ENCODE assay signal across 14 mouse cellular contexts in the genomic region with DNA sequence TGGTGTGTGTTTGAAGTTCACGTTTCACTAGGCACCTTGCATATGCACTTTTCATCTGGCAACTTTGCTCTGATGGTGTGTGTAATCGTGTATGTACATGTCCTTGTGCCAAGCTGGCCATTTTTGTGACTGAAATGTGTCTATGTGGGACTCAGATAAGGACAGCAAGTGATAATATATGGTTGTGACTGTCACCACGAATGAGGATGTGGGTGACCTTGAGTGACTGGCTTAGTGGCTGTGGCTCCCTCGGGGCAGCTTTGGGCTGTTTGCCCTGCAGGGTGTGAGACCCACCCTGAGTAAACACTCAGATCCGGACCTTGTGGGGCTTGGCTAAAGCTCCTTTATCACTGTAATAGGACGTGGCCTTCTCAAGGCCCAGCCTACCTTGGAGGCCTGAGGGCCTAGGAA. TPM values are rescaled to one million over a fixed set of nuclear protein-coding genes. Genes with fewer than 3 reads are reported as not detected.
DNase-seq lines count a peak whose midpoint lies in the region; ATAC-seq and TF ChIP-seq lines count a peak whose summit lies in the region.
"Had no signal": no experiment of that assay in that cellular context is flagged by ENCODE, and none has a peak within 500 bp of the region (broad histone marks: within the 10 kb centered on the region; RNA-seq: fewer than 3 reads in every experiment).

No protein-coding gene starts in this region.

- H3K36me3 ChIP-seq in CH12.LX (replicated peaks in 1 of 2; ENCODE audit: control insufficient read depth in 1 of 2, insufficient read depth in 1 of 2, low read length in 1 of 2): no peaks in the 10 kb centered on the region
- H3K36me3 ChIP-seq in lung, embryonic 14.5 days (ENCODE audit: insufficient read depth): no peaks in the 10 kb centered on the region
- no peaks in the 10 kb centered on the region for H3K36me3 ChIP-seq in midbrain, embryonic 10.5 days
- H3K36me3 ChIP-seq: embryonic facial prominence, embryonic 10.5 days; neural tube, embryonic 13.5 days had no signal

- WGBS in lung, embryonic 14.5 days: 34% methylated on average over 6 of the region's 6 CpGs
- WGBS in midbrain, embryonic 10.5 days: 72% methylated on average over 6 of the region's 6 CpGs

- 0 out of 2 replicates have a peak overlapping the region, but pooled peaks have one; percentile 1 for H3K27ac ChIP-seq in CH12.LX (ENCODE audit: insufficient read depth, low read depth)
- H3K27ac ChIP-seq in lung, embryonic 14.5 days (ENCODE audit: low read depth): no peak overlapping the region
- no peak overlapping the region for H3K27ac ChIP-seq in midbrain, embryonic 10.5 days (replicated peaks)
- H3K27ac ChIP-seq: embryonic facial prominence, embryonic 10.5 days; neural tube, embryonic 13.5 days had no signal

- no peak for DNase-seq in CH12.LX (ENCODE audit: extremely low read depth)
- DNase-seq in lung, embryonic 14.5 days: peak; percentile 31
- DNase-seq in adrenal gland, postnatal 25 days: no peak
- no peak for DNase-seq in kidney, adult 18-20 months
- no peak for DNase-seq in cerebellum, adult 9-11 months
- no peak for DNase-seq in midbrain, embryonic 10.5 days (ENCODE audit: low spot score)
- DNase-seq: gastrocnemius, postnatal 36 days; heart, postnatal 4 days; kidney, postnatal 14 days had no signal

- dilution Hi-C loops in CH12.LX (cut with MboI; ENCODE audit: extremely low pct_ligation_motif_present, extremely low pct_unique_long_range_greater_than_20kb, low sequenced_read_pairs): no loop called here

- peak; percentile 34 to 59; a peak in 2 of 4 replicates for ATAC-seq in hematopoietic stem cell, adult 5-6 weeks (replicated peaks in 1 of 2; ENCODE audit: insufficient read depth in 1 of 2, low FRiP score in 2 of 2, low TSS enrichment in 1 of 2, low read depth in 1 of 2, poor library complexity in 2 of 2, severe bottlenecking in 2 of 2)
- no peak for ATAC-seq in lung, embryonic 14.5 days (ENCODE audit: insufficient read depth)
- ATAC-seq in neutrophil, adult 5-6 weeks (ENCODE audit: extremely low read depth, insufficient number of reproducible peaks, low FRiP score, poor library complexity, severe bottlenecking): peak; percentile 40
- ATAC-seq: forebrain, embryonic 16.5 days had no signal

- in situ Hi-C loops in CH12.LX (cut with MboI; ENCODE audit: low pct_ligation_motif_present, low pct_unique_long_range_greater_than_20kb, low sequenced_read_pairs): loop anchor here (5.0 kb wide), 1 partner anchor 36 kb away; no protein-coding TSS in a partner anchor

- no peaks in the 10 kb centered on the region for H3K79me2 ChIP-seq in CH12.LX (replicated peaks; ENCODE audit: control insufficient read depth, extremely low read depth, insufficient read depth, poor library complexity, severe bottlenecking)

- peaks cover 10 to 20% of the 10 kb centered on the region in 2 experiments for H3K4me1 ChIP-seq in CH12.LX (ENCODE audit: control insufficient read depth in 1 of 2, insufficient read depth in 2 of 2)
- H3K4me1 ChIP-seq in lung, embryonic 14.5 days (ENCODE audit: insufficient read depth): 0 out of 2 replicates have a peak, but pooled peaks cover 6% of the 10 kb centered on the region
- H3K4me1 ChIP-seq in midbrain, embryonic 10.5 days: peaks cover 12% of the 10 kb centered on the region

- TF ChIP-seq POLR2A in CH12.LX (IDR thresholded peaks at IDR 0.05; ENCODE audit: low read depth, low read length): no peak

- TF ChIP-seq CTCF in CH12.LX (conservative IDR thresholded peaks at IDR 0.05 in 1 of 2, IDR thresholded peaks at IDR 0.05 in 1 of 2; ENCODE audit: low read depth in 2 of 2, low read length in 2 of 2): no peak
- no peak for TF ChIP-seq CTCF in lung, embryonic 14.5 days (IDR thresholded peaks at IDR 0.05; ENCODE audit: low read depth)

- no peak overlapping the region for H3K4me2 ChIP-seq in CH12.LX (ENCODE audit: insufficient read depth, low read depth, poor library complexity, severe bottlenecking)
- no peak overlapping the region for H3K4me2 ChIP-seq in lung, embryonic 14.5 days
- H3K4me2 ChIP-seq: neural tube, embryonic 13.5 days had no signal

- TF ChIP-seq EP300 in CH12.LX (IDR thresholded peaks at IDR 0.05; ENCODE audit: low read length): no peak

- H3K4me3 ChIP-seq in CH12.LX (replicated peaks in 1 of 3; ENCODE audit: low read depth in 2 of 3, low read length in 2 of 3, poor library complexity in 1 of 3): no peak overlapping the region
- no peak overlapping the region for H3K4me3 ChIP-seq in lung, embryonic 14.5 days (ENCODE audit: low read depth, low read length)
- H3K4me3 ChIP-seq in midbrain, embryonic 10.5 days: no peak overlapping the region
- H3K4me3 ChIP-seq: embryonic facial prominence, embryonic 10.5 days; neural tube, embryonic 13.5 days had no signal

- no peaks in the 10 kb centered on the region for H3K9me3 ChIP-seq in CH12.LX (replicated peaks; ENCODE audit: low read length)
- H3K9me3 ChIP-seq in lung, embryonic 14.5 days (ENCODE audit: low read depth, low read length): no peaks in the 10 kb centered on the region
- no peaks in the 10 kb centered on the region for H3K9me3 ChIP-seq in midbrain, embryonic 10.5 days (replicated peaks)
- H3K9me3 ChIP-seq: embryonic facial prominence, embryonic 10.5 days; neural tube, embryonic 13.5 days had no signal

- H3K9ac ChIP-seq in CH12.LX (ENCODE audit: insufficient read depth, low read depth): no peak overlapping the region
- H3K9ac ChIP-seq in lung, embryonic 14.5 days: no peak overlapping the region
- H3K9ac ChIP-seq: neural tube, embryonic 13.5 days had no signal

- no peak for TF ChIP-seq RAD21 in CH12.LX (IDR thresholded peaks at IDR 0.05; ENCODE audit: low read depth, low read length)

- H3K27me3 ChIP-seq in CH12.LX (replicated peaks): peaks cover 33% of the 10 kb centered on the region
- H3K27me3 ChIP-seq in lung, embryonic 14.5 days (ENCODE audit: insufficient read depth, low read length): 0 out of 2 replicates have a peak, but pooled peaks cover 5% of the 10 kb centered on the region
- peaks cover 31% of the 10 kb centered on the region for H3K27me3 ChIP-seq in midbrain, embryonic 10.5 days (ENCODE audit: low read depth, poor library complexity, severe bottlenecking)

TF ChIP-seq in CH12.LX, 34 proteins besides CTCF, POLR2A, EP300 and RAD21:
- TF ChIP-seq JUN (IDR thresholded peaks at IDR 0.05; ENCODE audit: insufficient read depth, low read depth, low read length): no peak
- TF ChIP-seq BHLHE40 (IDR thresholded peaks at IDR 0.05; ENCODE audit: low read depth, low read length): no peak
- TF ChIP-seq ELF1 (IDR thresholded peaks at IDR 0.05; ENCODE audit: low read depth, low read length): no peak
- TF ChIP-seq MAX (IDR thresholded peaks at IDR 0.05; ENCODE audit: low read length): no peak
- TF ChIP-seq MAZ (IDR thresholded peaks at IDR 0.05; ENCODE audit: low read depth, low read length): no peak
- TF ChIP-seq NELFE (IDR thresholded peaks at IDR 0.05; ENCODE audit: low read depth, low read length): no peak
- TF ChIP-seq CHD2 (IDR thresholded peaks at IDR 0.05; ENCODE audit: low read length): no peak
- TF ChIP-seq SMC3 (IDR thresholded peaks at IDR 0.05; ENCODE audit: low read depth, low read length): no peak
- TF ChIP-seq ZKSCAN1 (IDR thresholded peaks at IDR 0.05; ENCODE audit: borderline replicate concordance, low read depth, low read length): no peak
- TF ChIP-seq MEF2A (IDR thresholded peaks at IDR 0.05; ENCODE audit: borderline replicate concordance, low read depth, low read length): no peak
- no peak for TF ChIP-seq GABPA (IDR thresholded peaks at IDR 0.05; ENCODE audit: insufficient replicate concordance, low read depth, low read length)
- no peak for TF ChIP-seq ZC3H11A (IDR thresholded peaks at IDR 0.05; ENCODE audit: low read depth, low read length)
- no peak for TF ChIP-seq IRF4 (IDR thresholded peaks at IDR 0.05; ENCODE audit: low read depth, low read length)
- no peak for TF ChIP-seq SIN3A (IDR thresholded peaks at IDR 0.05; ENCODE audit: low read length)
- TF ChIP-seq ZNF384 (IDR thresholded peaks at IDR 0.05; ENCODE audit: low read depth, low read length): no peak
- TF ChIP-seq RCOR1 (conservative IDR thresholded peaks at IDR 0.05; ENCODE audit: low read depth, low read length): no peak
- TF ChIP-seq USF1 (IDR thresholded peaks at IDR 0.05; ENCODE audit: low read depth, low read length): no peak
- no peak for TF ChIP-seq USF2 (conservative IDR thresholded peaks at IDR 0.05; ENCODE audit: low read depth, low read length)
- no peak for TF ChIP-seq CHD1 (IDR thresholded peaks at IDR 0.05; ENCODE audit: low read depth, low read length)

RNA-seq across cellular contexts. Expression of gene Stard10, which starts 0.3 kb away (rescaled TPM):
- total RNA-seq in CH12.LX (2012; rRNA removed) (7.8 and 12.7 TPM in 2 replicates), CH12.LX (2014; rRNA removed) (1.4 and 2.4 TPM in 2 replicates)
- polyA plus RNA-seq in CH12.LX (2012; ENCODE audit: insufficient read length, low read depth): 6.7 and 7.9 TPM in 2 replicates
- total RNA-seq in hematopoietic stem cell, adult 5-6 weeks (2017): 55.8 and 58.5 TPM in 2 replicates
- polyA plus RNA-seq in lung, embryonic 14.5 days (2014; fragmentation: Nextera tagmentation; extraction: Ambion mirVana): 35.4 and 38.0 TPM in 2 replicates
- 14.3 and 27.9 TPM in 2 replicates for total RNA-seq in neutrophil, adult 5-6 weeks (2017)
- 19.8 and 24.9 TPM in 2 replicates for total RNA-seq in adrenal gland, postnatal 25 days (2021)
- polyA plus RNA-seq in midbrain, embryonic 10.5 days (2016; fragmentation: Nextera tagmentation; extraction: Ambion mirVana): 5.0 and 7.3 TPM in 2 replicates

RNA-seq across cellular contexts. Expression of gene Atg16l2, which starts 14.5 kb away (rescaled TPM):
- total RNA-seq in CH12.LX (2012; rRNA removed) (28.6 and 43.8 TPM in 2 replicates), CH12.LX (2014; rRNA removed) (15.4 and 19.3 TPM in 2 replicates)
- 12.7 and 14.9 TPM in 2 replicates for polyA plus RNA-seq in CH12.LX (2012; ENCODE audit: insufficient read length, low read depth)
- 7.0 and 14.2 TPM in 2 replicates for total RNA-seq in hematopoietic stem cell, adult 5-6 weeks (2017)
- polyA plus RNA-seq in lung, embryonic 14.5 days (2014; fragmentation: Nextera tagmentation; extraction: Ambion mirVana): 13.2 and 14.6 TPM in 2 replicates
- total RNA-seq in neutrophil, adult 5-6 weeks (2017): 96.9 and 109 TPM in 2 replicates
- 23.5 and 26.7 TPM in 2 replicates for total RNA-seq in adrenal gland, postnatal 25 days (2021)
- polyA plus RNA-seq in midbrain, embryonic 10.5 days (2016; fragmentation: Nextera tagmentation; extraction: Ambion mirVana): 20.9 and 21.6 TPM in 2 replicates

RNA-seq across cellular contexts. Expression of gene Arap1, which starts 31.3 kb away (rescaled TPM):
- total RNA-seq in CH12.LX (2012; rRNA removed) (31.9 and 38.5 TPM in 2 replicates), CH12.LX (2014; rRNA removed) (17.8 and 21.2 TPM in 2 replicates)
- 46.1 and 60.0 TPM in 2 replicates for polyA plus RNA-seq in CH12.LX (2012; ENCODE audit: insufficient read length, low read depth)
- 117 and 135 TPM in 2 replicates for total RNA-seq in hematopoietic stem cell, adult 5-6 weeks (2017)
- 108 and 122 TPM in 2 replicates for polyA plus RNA-seq in lung, embryonic 14.5 days (2014; fragmentation: Nextera tagmentation; extraction: Ambion mirVana)
- 331 and 365 TPM in 2 replicates for total RNA-seq in neutrophil, adult 5-6 weeks (2017)
- 26.8 and 40.2 TPM in 2 replicates for total RNA-seq in adrenal gland, postnatal 25 days (2021)
- polyA plus RNA-seq in midbrain, embryonic 10.5 days (2016; fragmentation: Nextera tagmentation; extraction: Ambion mirVana): 13.6 and 16.3 TPM in 2 replicates
